Mouse (Mus musculus) heart, postnatal 0 days (tissue): ENCODE results near the gene Gm12216.

Experiments used
- CTCF ChIP-seq: IDR thresholded peaks from 2 replicates; pipeline ENCODE4 v1.5.1; 2016; ENCODE audit warnings: antibody characterized with exemption, control low read depth, low read depth
- EP300 ChIP-seq: IDR thresholded peaks from 2 replicates; pipeline ENCODE4 v1.6.1; 2016; ENCODE audit warnings: antibody characterized with exemption, low read depth

- TF ChIP-seq CTCF (no peak), EP300 (no peak)
Observed at GRCm38 (mm10) chr11:53805786-53806185, 53.3 kb downstream of the Gm12216 start.
